Mouse (Mus musculus): Measurements from ENCODE around the gene Atp11a.

DNA sequence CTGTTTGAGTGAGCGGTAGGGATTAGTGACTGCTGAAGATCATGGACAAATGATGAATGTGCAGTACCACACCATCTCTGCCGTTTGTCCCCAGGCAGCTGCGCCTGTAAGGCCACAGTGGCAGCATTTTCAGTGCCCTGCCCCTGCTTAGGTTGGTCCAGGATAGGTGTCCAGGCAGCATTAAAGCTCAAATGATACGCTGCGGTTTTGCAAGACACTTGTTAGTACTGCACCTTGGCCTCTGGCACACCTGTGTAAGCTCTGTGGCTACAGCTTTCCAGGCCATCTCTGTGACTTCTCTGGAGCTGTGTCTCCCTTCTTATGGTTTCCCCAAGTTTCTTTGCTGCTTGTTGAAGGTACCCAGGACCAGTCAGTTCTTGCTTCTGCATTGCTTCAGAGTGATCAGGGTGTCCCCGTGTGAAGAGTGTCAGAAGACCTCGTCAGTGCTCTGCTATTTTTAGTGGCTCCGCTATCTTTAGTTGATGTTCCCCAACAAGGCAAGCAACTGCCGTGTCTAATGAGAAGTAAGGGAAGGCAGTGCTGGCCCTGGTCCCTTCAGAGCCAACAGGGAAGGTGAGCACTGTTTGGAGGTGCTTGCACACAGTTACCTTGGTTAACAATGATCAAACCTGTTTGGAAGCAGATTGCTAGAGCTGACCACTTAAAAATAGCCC, 18.6 kb downstream of the Atp11a start:
- TF ChIP-seq CTCF (IDR thresholded peaks at IDR 0.05; ENCODE audit: low read depth) (no peak), EP300 (IDR thresholded peaks at IDR 0.05; ENCODE audit: low read depth) (no peak; the same call in 1 of the 2 replicates)

Data from heart, postnatal 0 days (tissue).